Mouse (Mus musculus) erythroblast, embryonic 14.5 days (primary cell): ENCODE data around the gene Gm49322. TPM values are rescaled to one million over a fixed set of nuclear protein-coding genes. Genes with fewer than 3 reads are reported as not detected.
"Not testable (repeated sequence)": the region's sequence is repeated elsewhere in the genome, so short reads cannot be mapped to it uniquely, and the experiment has no call there.

Experiments used
- H3K27me3 ChIP-seq: 2 replicates; pipeline ENCODE4 v1.6.1; 2012; ENCODE audit warnings: inconsistent platforms; ENCODE audit not compliant: control insufficient read depth
- H3K36me3 ChIP-seq: 2 replicates; pipeline ENCODE4 v1.6.1; 2012; ENCODE audit warnings: mild to moderate bottlenecking, inconsistent platforms; ENCODE audit not compliant: control insufficient read depth
- H3K4me1 ChIP-seq: 2 replicates; pipeline ENCODE4 v1.6.1; 2012; ENCODE audit warnings: inconsistent platforms; ENCODE audit not compliant: control insufficient read depth
- H3K4me3 ChIP-seq: replicated peaks from 2 replicates; pipeline ENCODE3; 2012; ENCODE audit warnings: moderate library complexity, mild to moderate bottlenecking, inconsistent platforms
- H3K9me3 ChIP-seq: 2 replicates; pipeline ENCODE4 v1.6.1; 2012; ENCODE audit warnings: low read length, inconsistent platforms, mixed read lengths; ENCODE audit not compliant: control insufficient read depth
- GATA1 ChIP-seq: IDR thresholded peaks from 2 replicates; pipeline ENCODE4 v1.6.1; 2012; ENCODE audit warnings: low read length, inconsistent platforms, mixed read lengths
- TAL1 ChIP-seq: IDR thresholded peaks from 3 replicates; pipeline ENCODE4 v1.6.1; 2012; ENCODE audit warnings: low read length, inconsistent platforms, mixed read lengths
- polyA plus RNA-seq: library from polyadenylated mRNA; stranded (reverse); fragments of >175 nt; gene quantifications from 2 replicates; pipeline ENCODE4 v1.2.3, GENCODE M21; 2012

The Gm49322 gene
- polyA plus RNA-seq: 0.07 and 0.12 TPM in 2 replicates

- Histone ChIP-seq H3K4me1 (peaks cover 97% of the 10 kb centered on the region), H3K36me3 (peaks cover 66% of the 10 kb centered on the region), H3K4me3 (peak within 1 kb of the TSS; percentile 70)
- not testable (repeated sequence) for H3K9me3 ChIP-seq, H3K27me3 ChIP-seq
Observed at GRCm38 (mm10) chr10:80605721-80606120, at the start of gene Gm49322. TSS of gene Gm49322 (plus strand) at chr10:80606021.

GRCm38 (mm10) chr10:80557346-80557965, 48.4 kb upstream of the Gm49322 start:
- peaks cover 81% of the 10 kb centered on the region for H3K4me1 ChIP-seq
- no peaks in the 10 kb centered on the region for H3K27me3 ChIP-seq
- TF ChIP-seq TAL1 (no peak), GATA1 (no peak)
- peaks cover 58% of the 10 kb centered on the region for H3K36me3 ChIP-seq
- H3K9me3 ChIP-seq: no peaks in the 10 kb centered on the region
- no peak overlapping the region for H3K4me3 ChIP-seq

- Histone ChIP-seq H3K4me3 (peak overlapping the region; percentile 46), H3K4me1 (peaks cover 74% of the 10 kb centered on the region), H3K36me3 (peaks cover 54% of the 10 kb centered on the region), H3K9me3 (no peaks in the 10 kb centered on the region), H3K27me3 (no peaks in the 10 kb centered on the region)
- TF ChIP-seq GATA1 (no peak), TAL1 (no peak)
Observed at GRCm38 (mm10) chr10:80559431-80559830, 46.4 kb upstream of the Gm49322 start.

- TF ChIP-seq TAL1 (no peak), GATA1 (no peak)
- H3K36me3 ChIP-seq: peaks cover 58% of the 10 kb centered on the region
- H3K4me3 ChIP-seq: peak overlapping the region; percentile 90
- H3K9me3 ChIP-seq: no peaks in the 10 kb centered on the region
- no peaks in the 10 kb centered on the region for H3K27me3 ChIP-seq
- H3K4me1 ChIP-seq: peaks cover 66% of the 10 kb centered on the region
Observed at GRCm38 (mm10) chr10:80560621-80561020, 45.2 kb upstream of the Gm49322 start.

GRCm38 (mm10) chr10:80561116-80561944, 44.5 kb upstream of the Gm49322 start, which contains the start of gene Rexo1:
TSS of gene Rexo1 (minus strand) at chr10:80561560.
- Histone ChIP-seq H3K4me1 (peaks cover 71% of the 10 kb centered on the region), H3K36me3 (peaks cover 64% of the 10 kb centered on the region), H3K27me3 (no peaks in the 10 kb centered on the region), H3K4me3 (peak within 1 kb of the TSS; percentile 90), H3K9me3 (no peaks in the 10 kb centered on the region)
- no peak for TF ChIP-seq TAL1
- no peak for TF ChIP-seq GATA1

- H3K36me3 ChIP-seq: peaks cover 79% of the 10 kb centered on the region
- no peaks in the 10 kb centered on the region for H3K27me3 ChIP-seq
- TF ChIP-seq GATA1: no peak
- no peak for TF ChIP-seq TAL1
- peaks cover 78% of the 10 kb centered on the region for H3K4me1 ChIP-seq
- no peaks in the 10 kb centered on the region for H3K9me3 ChIP-seq
- no peak overlapping the region for H3K4me3 ChIP-seq
Observed at GRCm38 (mm10) chr10:80566375-80567092, 39.3 kb upstream of the Gm49322 start.

- Histone ChIP-seq H3K4me3 (peak overlapping the region; percentile 96), H3K9me3 (no peaks in the 10 kb centered on the region), H3K27me3 (no peaks in the 10 kb centered on the region), H3K4me1 (peaks cover 82% of the 10 kb centered on the region), H3K36me3 (peaks cover 96% of the 10 kb centered on the region)
- TF ChIP-seq TAL1 (no peak), GATA1 (no peak)
Observed at GRCm38 (mm10) chr10:80568876-80569275, 36.9 kb upstream of the Gm49322 start.

- Histone ChIP-seq H3K4me1 (peaks cover 89% of the 10 kb centered on the region), H3K4me3 (peak overlapping the region; percentile 96), H3K9me3 (no peaks in the 10 kb centered on the region), H3K27me3 (no peaks in the 10 kb centered on the region), H3K36me3 (peaks cover 96% of the 10 kb centered on the region)
- TF ChIP-seq TAL1 (no peak), GATA1 (no peak)
Observed at GRCm38 (mm10) chr10:80569664-80570066, 36.2 kb upstream of the Gm49322 start.

GRCm38 (mm10) chr10:80570419-80570818, 35.4 kb upstream of the Gm49322 start:
- Histone ChIP-seq H3K36me3 (peaks cover 96% of the 10 kb centered on the region), H3K9me3 (no peaks in the 10 kb centered on the region), H3K27me3 (no peaks in the 10 kb centered on the region), H3K4me1 (peaks cover 96% of the 10 kb centered on the region), H3K4me3 (peak overlapping the region; percentile 96)
- TF ChIP-seq TAL1 (no peak), GATA1 (no peak)
